Mouse (Mus musculus) heart, postnatal 0 days (tissue): Measurements from ENCODE around the gene Shisa9. TPM values are rescaled to one million over a fixed set of nuclear protein-coding genes. Genes with fewer than 3 reads are reported as not detected.
"Not testable (repeated sequence)": the region's sequence is repeated elsewhere in the genome, so short reads cannot be mapped to it uniquely, and the experiment has no call there.

Source experiments
- ATAC-seq: fragments of 200-750 bp; cut with Nextera tagmentation; 2 replicates; pipeline ENCODE4 v1.8.0; 2017; ENCODE audit warnings: low read depth, moderate number of reproducible peaks, moderate library complexity; ENCODE audit not compliant: insufficient read depth
- DNase-seq: peaks from one replicate; pipeline ENCODE4 v3.0.0-alpha.2; 2016; ENCODE audit warnings: low spot score
- H3K27ac ChIP-seq: fragments of 300-500 bp; sonication (generic); 2 replicates; pipeline ENCODE4 v1.5.1; 2014; ENCODE audit warnings: low read depth, mild to moderate bottlenecking
- H3K27me3 ChIP-seq: fragments of 300-500 bp; sonication (generic); 2 replicates; pipeline ENCODE4 v1.6.1; 2014; ENCODE audit warnings: low read length, mixed read lengths; ENCODE audit not compliant: control insufficient read depth, insufficient read depth
- H3K36me3 ChIP-seq: fragments of 300-500 bp; sonication (generic); replicated peaks from 2 replicates; pipeline ENCODE4 v1.6.1; 2014; ENCODE audit warnings: low read length, mixed read lengths; ENCODE audit not compliant: control insufficient read depth, insufficient read depth
- H3K4me1 ChIP-seq: fragments of 300-500 bp; sonication (generic); 2 replicates; pipeline ENCODE4 v1.6.1; 2014; ENCODE audit warnings: antibody characterized with exemption; ENCODE audit not compliant: control insufficient read depth, insufficient read depth
- H3K4me2 ChIP-seq: fragments of 300-500 bp; sonication (generic); 2 replicates; pipeline ENCODE4 v1.6.1; 2014; ENCODE audit warnings: low read depth, mild to moderate bottlenecking, low read length, moderate library complexity
- H3K4me3 ChIP-seq: fragments of 300-500 bp; sonication (generic); 2 replicates; pipeline ENCODE4 v1.5.1; 2014; ENCODE audit warnings: low read depth, low read length
- H3K9ac ChIP-seq: fragments of 300-500 bp; sonication (generic); replicated peaks from 2 replicates; pipeline ENCODE4 v1.6.1; 2014; ENCODE audit warnings: low read depth, low read length, mixed read lengths
- H3K9me3 ChIP-seq: fragments of 300-500 bp; sonication (generic); replicated peaks from 2 replicates; pipeline ENCODE4 v1.6.1; 2016; ENCODE audit warnings: low read length; ENCODE audit not compliant: control insufficient read depth
- CTCF ChIP-seq: IDR thresholded peaks from 2 replicates; pipeline ENCODE4 v1.5.1; 2016; ENCODE audit warnings: antibody characterized with exemption, control low read depth, low read depth
- EP300 ChIP-seq: IDR thresholded peaks from 2 replicates; pipeline ENCODE4 v1.6.1; 2016; ENCODE audit warnings: antibody characterized with exemption, low read depth
- WGBS: fragments of 180-500 bp; shearing (Covaris S2); extraction: QIAGEN DNeasy Blood & Tissue Kit; methylation state at CpG from one replicate; pipeline ENCODE4 v1.1.7; 2014; 5-methylcytosine and 5-hydroxymethylcytosine counted together
- polyA plus RNA-seq: library from polyadenylated mRNA; unstranded; fragments of >200 nt; fragmentation: Nextera tagmentation; extraction: Ambion mirVana; gene quantifications from 2 replicates; pipeline ENCODE4 v1.2.1, GENCODE M21; 2015
- total RNA-seq: library from RNA; depleted of rRNA; stranded (reverse); fragments of >200 nt; gene quantifications from 2 replicates; pipeline ENCODE4 v1.2.3, GENCODE M21; 2014; ENCODE audit warnings: low replicate concordance; rRNA removed

Shisa9 gene
- total RNA-seq, result 0.04 TPM in 1 of 2 replicates, not detected in the other
- polyA plus RNA-seq, result 0.10 and 0.11 TPM in 2 replicates

GRCm38 (mm10) chr16:11983616-11984270 is at the start of gene Shisa9:
TSS of gene Shisa9 (plus strand) at chr16:11984113.
- under 1% methylated on average over 41 of the region's 42 CpGs for WGBS
- Histone ChIP-seq H3K4me3 (peak within 1 kb of the TSS; percentile 61), H3K4me2 (peak within 1 kb of the TSS; percentile 97), H3K9me3 (no peaks in the 10 kb centered on the region), H3K36me3 (no peaks in the 10 kb centered on the region), H3K27me3 (peaks cover 74% of the 10 kb centered on the region), H3K9ac (no peak within 1 kb of the TSS), H3K27ac (no peak within 1 kb of the TSS), H3K4me1 (peaks cover 5% of the 10 kb centered on the region; the same call in 1 of the 2 replicates)
- DNase-seq, result no peak
- no peak for TF ChIP-seq CTCF
- TF ChIP-seq EP300, result no peak
- ATAC-seq, result peak; percentile 8; the same call in 1 of the 2 replicates

GRCm38 (mm10) chr16:11940477-11940876 is 43.4 kb upstream of the Shisa9 start:
- ATAC-seq (no peak), DNase-seq (peak; percentile 8)
- Histone ChIP-seq H3K36me3 (no peaks in the 10 kb centered on the region), H3K9ac (no peak overlapping the region), H3K4me1 (no peaks in the 10 kb centered on the region), H3K9me3 (peaks cover 5% of the 10 kb centered on the region; the same call in 1 of the 2 replicates), H3K27ac (no peak overlapping the region), H3K4me2 (no peak overlapping the region), H3K4me3 (no peak overlapping the region), H3K27me3 (no peaks in the 10 kb centered on the region)
- TF ChIP-seq EP300, result no peak
- TF ChIP-seq CTCF, result peak; percentile 71

GRCm38 (mm10) chr16:11960691-11961090 is 23.2 kb upstream of the Shisa9 start:
- DNase-seq, result no peak
- 78% methylated on average over 1 of the region's 1 CpGs for WGBS
- Histone ChIP-seq H3K27ac (no peak overlapping the region), H3K4me1 (no peaks in the 10 kb centered on the region), H3K9me3 (no peaks in the 10 kb centered on the region), H3K4me2 (no peak overlapping the region), H3K36me3 (no peaks in the 10 kb centered on the region), H3K27me3 (no peaks in the 10 kb centered on the region), H3K4me3 (no peak overlapping the region), H3K9ac (no peak overlapping the region)
- ATAC-seq, result no peak
- TF ChIP-seq EP300 (no peak), CTCF (no peak)

- Histone ChIP-seq H3K27ac (no peak overlapping the region), H3K36me3 (no peaks in the 10 kb centered on the region), H3K27me3 (no peaks in the 10 kb centered on the region), H3K4me1 (no peaks in the 10 kb centered on the region), H3K9me3 (no peaks in the 10 kb centered on the region), H3K9ac (no peak overlapping the region), H3K4me3 (no peak overlapping the region), H3K4me2 (no peak overlapping the region)
- TF ChIP-seq EP300 (no peak), CTCF (no peak)
- DNase-seq (no peak), ATAC-seq (no peak)
- 84% methylated on average over 8 of the region's 8 CpGs for WGBS
Observed at GRCm38 (mm10) chr16:11966041-11966440, 17.9 kb upstream of the Shisa9 start.

GRCm38 (mm10) chr16:11966810-11967209 is 17.1 kb upstream of the Shisa9 start:
- H3K9ac ChIP-seq, H3K27me3 ChIP-seq, ATAC-seq, H3K4me1 ChIP-seq, H3K4me2 ChIP-seq, DNase-seq, H3K36me3 ChIP-seq, H3K27ac ChIP-seq, H3K9me3 ChIP-seq, H3K4me3 ChIP-seq: not testable (repeated sequence)
- WGBS, result 86% methylated on average over 2 of the region's 5 CpGs

- no peak for ATAC-seq
Observed at GRCm38 (mm10) chr16:11967579-11967978, 16.3 kb upstream of the Shisa9 start.

More at GRCm38 (mm10) chr16:11967579-11967978, 16.3 kb upstream of the Shisa9 start:
- H3K36me3 ChIP-seq, result no peaks in the 10 kb centered on the region
- no peak overlapping the region for H3K27ac ChIP-seq
- no peak for DNase-seq
- TF ChIP-seq EP300, result no peak
- TF ChIP-seq CTCF, result no peak
- WGBS, result 56% methylated on average over 2 of the region's 2 CpGs
- H3K27me3 ChIP-seq, result no peaks in the 10 kb centered on the region
- no peak overlapping the region for H3K4me3 ChIP-seq
- H3K4me1 ChIP-seq, result no peaks in the 10 kb centered on the region
- no peak overlapping the region for H3K9ac ChIP-seq
- no peaks in the 10 kb centered on the region for H3K9me3 ChIP-seq
- no peak overlapping the region for H3K4me2 ChIP-seq
